Mouse (Mus musculus) CD4-positive, CD25-positive, alpha-beta regulatory T cell, adult 4 months (primary cell): Measurements from ENCODE around the gene Topors. TPM values are rescaled to one million over a fixed set of nuclear protein-coding genes. Genes with fewer than 3 reads are reported as not detected.

Source experiments
- polyA plus RNA-seq, 2 experiments: library from polyadenylated mRNA; unstranded; fragments of 100-300 nt; shearing (Covaris generic); gene quantifications; one replicate each; pipeline ENCODE4 v1.2.1; 2017

Gene Topors
- polyA plus RNA-seq, 2 experiments from 2014 or later = 20.1 to 23.5 TPM

Other genes starting within 250 kb of the Topors start
- gene Aco1, start 126.8 kb downstream of the Topors start, polyA plus RNA-seq = 10 to 100 TPM; 18.8 to 30.0 TPM
- gene Ddx58, start 30.0 kb downstream of the Topors start, polyA plus RNA-seq = 100 to 1,000 TPM in 1 of 2 experiments, 10 to 100 TPM in 1; 85.3 to 103 TPM
- 10 to 100 TPM; 27.6 to 70.5 TPM for gene Smim27, start 271 bp downstream of the Topors start, polyA plus RNA-seq
- 100 to 1,000 TPM; 112 to 124 TPM for gene Ndufb6, start 9.6 kb upstream of the Topors start, polyA plus RNA-seq
- gene Tmem215, start 202.3 kb upstream of the Topors start, polyA plus RNA-seq = under 1 TPM in 1 of 2 experiments, not detected in 1; 0.15 TPM